Mouse (Mus musculus) liver, embryonic 16.5 days (tissue): ENCODE results near the gene Vwa3b. TPM values are rescaled to one million over a fixed set of nuclear protein-coding genes. Genes with fewer than 3 reads are reported as not detected.
A peak's percentile ranks its signal among the peaks of the same experiment; 100 is the strongest.

Source experiments
- ATAC-seq: fragments of 200-750 bp; cut with Nextera tagmentation; 2 replicates; pipeline ENCODE4 v1.8.0; 2017; ENCODE audit warnings: low read depth, mild to moderate bottlenecking, moderate number of reproducible peaks, moderate library complexity
- H3K27ac ChIP-seq: fragments of 300-500 bp; sonication (generic); 2 replicates; pipeline ENCODE4 v1.5.1; 2014; ENCODE audit warnings: mild to moderate bottlenecking, low read length
- H3K27me3 ChIP-seq: fragments of 300-500 bp; sonication (generic); 2 replicates; pipeline ENCODE4 v1.6.1; 2014; ENCODE audit warnings: low read depth, low read length, mixed read lengths; ENCODE audit not compliant: control insufficient read depth, insufficient read depth
- H3K36me3 ChIP-seq: fragments of 300-500 bp; sonication (generic); 2 replicates; pipeline ENCODE4 v1.6.1; 2014; ENCODE audit warnings: mild to moderate bottlenecking; ENCODE audit not compliant: control insufficient read depth, insufficient read depth
- H3K4me1 ChIP-seq: fragments of 300-500 bp; sonication (generic); 2 replicates; pipeline ENCODE4 v1.6.1; 2014; ENCODE audit warnings: low read depth, low read length, mixed read lengths; ENCODE audit not compliant: control insufficient read depth
- H3K4me2 ChIP-seq: fragments of 300-500 bp; sonication (generic); 2 replicates; pipeline ENCODE4 v1.6.1; 2014; ENCODE audit warnings: low read depth, low read length, mixed read lengths
- H3K4me3 ChIP-seq: fragments of 300-500 bp; sonication (generic); 2 replicates; pipeline ENCODE4 v1.5.1; 2014; ENCODE audit warnings: low read depth, mild to moderate bottlenecking, low read length
- H3K9ac ChIP-seq: fragments of 300-500 bp; sonication (generic); 2 replicates; pipeline ENCODE4 v1.6.1; 2014; ENCODE audit warnings: low read depth, low read length
- H3K9me3 ChIP-seq: fragments of 300-500 bp; sonication (generic); replicated peaks from 2 replicates; pipeline ENCODE4 v1.6.1; 2016; ENCODE audit warnings: low read length; ENCODE audit not compliant: control insufficient read depth
- WGBS: fragments of 180-500 bp; shearing (Covaris S2); extraction: QIAGEN DNeasy Blood & Tissue Kit; methylation state at CpG from one replicate; pipeline ENCODE4 v1.1.7; 2014; ENCODE audit not compliant: insufficient replicate concordance; 5-methylcytosine and 5-hydroxymethylcytosine counted together
- polyA plus RNA-seq: library from polyadenylated mRNA; unstranded; fragments of >200 nt; fragmentation: Nextera tagmentation; extraction: Ambion mirVana; gene quantifications from 2 replicates; pipeline ENCODE4 v1.2.1, GENCODE M21; 2015

The Vwa3b gene
- 0.17 TPM in 1 of 2 replicates, not detected in the other for polyA plus RNA-seq

- Histone ChIP-seq H3K4me2 (no peak within 1 kb of the TSS), H3K4me1 (peaks cover 5% of the 10 kb centered on the region; the same call in 1 of the 2 replicates), H3K27ac (no peak within 1 kb of the TSS), H3K4me3 (no peak within 1 kb of the TSS), H3K9me3 (no peaks in the 10 kb centered on the region), H3K27me3 (peaks cover 28% of the 10 kb centered on the region), H3K9ac (no peak within 1 kb of the TSS), H3K36me3 (no peaks in the 10 kb centered on the region)
- ATAC-seq = peak; percentile 68
- 44% methylated on average over 5 of the region's 5 CpGs for WGBS
These were observed at the start of gene Vwa3b for GRCm38 (mm10) chr1:37025962-37026686. TSS of gene Vwa3b (plus strand) at chr1:37026596.

- Histone ChIP-seq H3K27ac (no peak overlapping the region), H3K4me3 (no peak overlapping the region), H3K4me1 (no peaks in the 10 kb centered on the region), H3K9me3 (no peaks in the 10 kb centered on the region), H3K9ac (no peak overlapping the region), H3K4me2 (no peak overlapping the region), H3K36me3 (no peaks in the 10 kb centered on the region), H3K27me3 (no peaks in the 10 kb centered on the region)
- WGBS = 58% methylated on average over 4 of the region's 4 CpGs
- no peak for ATAC-seq
These were observed 49.6 kb upstream of the Vwa3b start for GRCm38 (mm10) chr1:36976770-36977169.

GRCm38 (mm10) chr1:36982191-36982961 lies 44.0 kb upstream of the Vwa3b start:
- Histone ChIP-seq H3K36me3 (no peaks in the 10 kb centered on the region), H3K4me3 (no peak overlapping the region)

GRCm38 (mm10) chr1:36983754-36984153 lies 42.6 kb upstream of the Vwa3b start:
- Histone ChIP-seq H3K36me3 (no peaks in the 10 kb centered on the region), H3K27ac (no peak overlapping the region), H3K9me3 (no peaks in the 10 kb centered on the region), H3K4me1 (no peaks in the 10 kb centered on the region), H3K4me2 (no peak overlapping the region), H3K27me3 (no peaks in the 10 kb centered on the region), H3K9ac (no peak overlapping the region), H3K4me3 (no peak overlapping the region)
- no peak for ATAC-seq
- 40% methylated on average over 4 of the region's 4 CpGs for WGBS

More at GRCm38 (mm10) chr1:36982191-36982961, 44.0 kb upstream of the Vwa3b start:
- no peak overlapping the region for H3K27ac ChIP-seq
- ATAC-seq = no peak
- H3K9ac ChIP-seq = no peak overlapping the region
- H3K9me3 ChIP-seq = no peaks in the 10 kb centered on the region
- 35% methylated on average over 9 of the region's 9 CpGs for WGBS
- no peaks in the 10 kb centered on the region for H3K27me3 ChIP-seq
- H3K4me2 ChIP-seq = no peak overlapping the region
- no peaks in the 10 kb centered on the region for H3K4me1 ChIP-seq

- ATAC-seq = no peak
- Histone ChIP-seq H3K27ac (no peak overlapping the region), H3K4me1 (no peaks in the 10 kb centered on the region), H3K27me3 (no peaks in the 10 kb centered on the region), H3K9ac (no peak overlapping the region), H3K36me3 (no peaks in the 10 kb centered on the region), H3K4me2 (no peak overlapping the region), H3K4me3 (no peak overlapping the region), H3K9me3 (no peaks in the 10 kb centered on the region)
- WGBS = 51% methylated on average over 6 of the region's 6 CpGs
These were observed 42.0 kb upstream of the Vwa3b start for GRCm38 (mm10) chr1:36984406-36984805.

GRCm38 (mm10) chr1:36985896-36986295 lies 40.5 kb upstream of the Vwa3b start:
- H3K27ac ChIP-seq = no peak overlapping the region
- ATAC-seq = no peak
- no peaks in the 10 kb centered on the region for H3K36me3 ChIP-seq
- H3K9ac ChIP-seq = no peak overlapping the region
- H3K4me2 ChIP-seq = no peak overlapping the region
- H3K4me3 ChIP-seq = no peak overlapping the region
- no peaks in the 10 kb centered on the region for H3K4me1 ChIP-seq
- no peaks in the 10 kb centered on the region for H3K9me3 ChIP-seq
- no peaks in the 10 kb centered on the region for H3K27me3 ChIP-seq
- WGBS = 61% methylated on average over 6 of the region's 6 CpGs

- Histone ChIP-seq H3K4me3 (no peak overlapping the region), H3K36me3 (no peaks in the 10 kb centered on the region), H3K4me2 (no peak overlapping the region), H3K9ac (no peak overlapping the region), H3K27me3 (no peaks in the 10 kb centered on the region), H3K27ac (no peak overlapping the region), H3K4me1 (no peaks in the 10 kb centered on the region), H3K9me3 (no peaks in the 10 kb centered on the region)
- WGBS = 68% methylated on average over 14 of the region's 14 CpGs
- ATAC-seq = no peak
These were observed 39.8 kb upstream of the Vwa3b start for GRCm38 (mm10) chr1:36986396-36987160.

GRCm38 (mm10) chr1:36987172-36988148 lies 38.9 kb upstream of the Vwa3b start:
- no peak overlapping the region for H3K9ac ChIP-seq
- no peaks in the 10 kb centered on the region for H3K9me3 ChIP-seq
- no peaks in the 10 kb centered on the region for H3K36me3 ChIP-seq
- no peaks in the 10 kb centered on the region for H3K27me3 ChIP-seq
- H3K4me2 ChIP-seq = no peak overlapping the region
- 54% methylated on average over 10 of the region's 10 CpGs for WGBS
- ATAC-seq = no peak
- no peaks in the 10 kb centered on the region for H3K4me1 ChIP-seq
- H3K4me3 ChIP-seq = no peak overlapping the region
- no peak overlapping the region for H3K27ac ChIP-seq
